Mouse (Mus musculus) thymus, postnatal 4 days (tissue): ENCODE measurements at regions not wholly inside any gene's neighbourhood (a gene's known extent, or its start where the extent isn't known, plus 50 kb on each side); places are given as distances from the start of the nearest gene placed in this dataset.

Experiments used
- DNase-seq: peaks from one replicate; pipeline ENCODE4 v3.0.0; 2021

DNA sequence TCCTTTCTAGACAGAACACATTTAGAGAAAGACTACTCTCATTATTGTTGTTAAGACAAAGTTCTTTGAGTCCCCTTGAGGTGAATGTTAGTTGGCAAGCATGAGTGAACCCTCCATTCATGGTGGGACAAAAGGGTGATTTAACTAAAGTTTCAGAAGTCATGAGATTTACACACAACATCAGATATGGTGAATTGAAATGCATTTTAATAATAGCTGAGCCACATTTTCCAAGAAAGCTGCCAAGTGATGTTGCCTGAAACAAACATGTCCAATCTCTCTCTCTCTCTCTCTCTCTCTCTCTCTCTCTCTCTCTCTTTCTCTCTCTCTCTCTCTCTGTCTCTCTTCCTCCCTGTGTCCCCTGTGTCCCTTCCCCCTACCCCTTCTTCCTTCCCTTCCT lies 303.7 kb downstream of the Pten start:
- no peak for DNase-seq

DNA sequence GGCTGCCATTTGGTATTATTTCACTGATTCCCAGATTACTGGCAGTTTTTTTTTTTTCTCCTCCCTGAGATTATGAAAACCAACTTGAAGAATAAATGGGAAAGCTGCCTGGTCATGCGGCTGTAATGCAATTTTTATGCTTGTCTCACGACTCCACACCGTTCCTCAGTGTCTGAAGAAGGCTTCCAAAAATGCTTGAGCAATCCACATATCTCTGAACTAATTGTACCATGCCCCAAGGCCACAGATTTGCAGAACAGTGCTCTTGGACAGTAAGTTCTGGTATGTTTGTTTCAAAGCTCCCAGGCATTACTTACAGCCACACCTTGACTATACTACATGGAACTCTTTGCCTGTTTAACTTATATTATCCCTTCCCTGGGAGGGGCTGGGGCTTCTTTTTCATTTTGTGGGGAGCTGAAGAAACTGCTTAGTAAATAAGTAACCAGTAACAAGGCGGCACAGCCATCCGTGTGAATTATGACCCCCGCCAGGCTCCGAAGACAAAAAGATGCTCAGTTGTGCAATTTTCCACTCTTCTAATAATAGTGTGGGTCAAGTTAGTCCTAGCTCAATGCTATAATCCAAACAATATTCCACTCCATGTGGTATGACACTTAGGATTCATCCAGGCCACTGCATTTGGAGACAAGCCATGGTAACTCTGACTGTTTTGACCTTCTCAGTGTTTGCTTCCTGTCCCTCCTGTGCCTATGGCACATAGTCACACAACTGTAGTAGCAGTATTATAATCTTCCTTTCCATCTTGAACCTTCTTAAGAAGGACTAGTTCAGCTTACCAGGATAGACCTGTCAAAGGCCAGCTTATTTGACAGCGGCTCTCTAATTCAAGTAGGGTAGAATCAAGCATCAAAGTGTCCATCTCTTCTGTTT lies 305.1 kb downstream of the Pten start:
- no peak for DNase-seq

DNA sequence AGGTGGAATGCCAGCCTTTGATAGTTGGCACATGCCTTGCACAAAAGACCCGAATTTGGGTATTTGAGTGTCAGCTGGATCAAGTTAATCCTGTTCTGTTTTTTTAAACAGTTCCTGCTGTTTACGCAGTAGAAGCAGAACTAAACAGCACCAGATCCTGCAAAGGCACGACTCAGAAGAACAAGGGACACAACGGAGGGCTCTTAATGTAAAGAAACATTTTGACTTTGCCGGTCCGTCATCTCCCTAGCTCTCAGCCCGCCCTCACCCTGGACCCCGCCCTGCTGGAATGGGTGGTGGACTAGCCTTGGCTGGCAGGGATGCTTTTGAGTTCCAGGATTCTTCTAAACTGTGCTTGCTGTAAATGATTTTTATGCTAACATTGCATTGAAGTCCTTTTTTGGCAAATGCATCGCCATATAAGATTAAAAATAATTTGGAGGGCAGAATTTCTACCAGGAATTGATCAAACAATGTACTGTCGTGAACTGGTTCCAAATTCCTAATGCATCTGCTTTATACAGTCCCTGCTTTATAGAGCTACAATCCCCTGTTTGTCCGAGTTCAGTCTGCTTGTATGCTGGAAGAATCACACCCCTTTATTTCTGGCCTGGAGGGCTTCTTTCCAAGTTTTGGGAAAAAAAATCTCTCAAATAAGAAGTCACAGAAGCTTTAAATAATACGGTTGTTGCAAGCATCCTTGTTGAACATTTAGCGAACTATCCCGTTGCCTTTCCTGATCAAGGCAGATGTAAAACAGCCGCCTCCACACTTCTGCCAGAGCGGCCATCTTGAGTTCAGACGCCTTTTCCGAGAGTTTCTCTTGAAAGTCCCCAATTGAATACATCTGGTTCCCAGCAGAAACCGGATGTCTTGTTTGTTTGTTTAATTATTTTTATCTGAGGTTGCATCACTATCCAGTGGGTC lies 308.2 kb downstream of the Pten start:
- no peak for DNase-seq

DNA sequence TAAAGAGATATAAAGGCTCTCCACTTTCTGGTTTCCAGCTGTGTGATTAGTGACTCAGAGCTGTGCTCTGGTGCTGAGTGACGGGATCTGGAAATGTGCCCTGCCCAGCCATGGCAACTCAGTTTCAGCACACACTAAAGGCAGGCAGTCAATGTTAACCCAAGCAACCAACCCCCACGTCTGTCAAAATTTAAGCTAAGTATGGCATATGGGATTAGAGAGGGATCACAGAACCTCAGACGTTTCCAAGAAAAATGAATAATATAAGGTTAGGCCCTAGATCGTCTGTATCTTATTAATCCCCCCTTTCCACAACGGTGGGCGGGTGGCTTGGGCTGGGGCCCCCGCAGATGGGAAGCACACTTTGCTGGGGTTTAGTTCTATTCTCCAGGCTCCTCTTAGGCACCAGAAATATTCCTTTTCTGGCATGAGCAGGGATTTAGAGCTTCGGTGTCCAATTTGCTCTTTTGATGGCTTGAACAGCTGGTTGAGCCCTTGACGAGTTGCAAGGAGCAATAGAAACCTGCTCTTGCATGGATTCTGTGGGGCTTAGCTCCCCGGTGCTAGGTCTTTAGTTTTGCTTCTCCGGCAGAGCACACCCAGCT lies 311.2 kb downstream of the Pten start:
- DNase-seq, result no peak

DNA sequence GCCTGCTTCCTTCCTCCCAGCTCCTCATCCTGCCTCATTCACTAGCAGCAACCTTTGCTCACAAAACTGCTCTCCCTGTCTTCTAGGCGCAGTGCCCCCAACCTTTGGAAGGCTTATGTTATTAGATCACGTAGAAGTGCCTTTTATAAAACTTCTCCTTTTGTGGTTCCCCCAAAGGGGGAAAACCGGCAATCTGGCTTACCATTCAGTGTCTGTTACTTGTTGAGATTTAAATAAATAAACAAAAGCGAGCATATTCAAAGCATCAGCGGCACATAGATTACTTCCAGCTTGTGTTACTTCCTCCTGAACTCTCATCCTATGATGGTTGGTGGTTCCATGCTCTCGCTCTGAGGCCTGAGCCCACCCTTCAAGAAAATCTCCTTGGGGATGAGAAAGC lies 312.5 kb downstream of the Pten start:
- no peak for DNase-seq

DNA sequence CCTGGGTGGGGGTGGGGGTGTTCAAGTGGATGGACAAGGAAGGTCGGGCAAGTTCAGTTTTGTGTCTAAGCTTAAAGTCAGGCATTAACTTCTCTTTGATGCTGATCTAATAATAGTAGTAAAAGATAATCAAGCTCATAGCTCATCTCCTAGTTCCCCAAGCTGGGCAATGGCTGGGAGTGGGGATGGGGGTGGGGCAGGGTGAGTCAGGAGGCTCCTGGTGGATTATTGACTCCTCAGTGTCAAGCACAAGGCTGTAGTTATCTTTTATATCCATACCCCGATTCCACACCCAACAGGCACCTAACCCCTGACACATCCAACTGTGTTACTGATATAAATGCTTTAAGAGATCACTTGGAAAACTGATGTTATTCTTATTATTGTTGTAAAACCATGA lies 315.0 kb downstream of the Pten start:
- no peak for DNase-seq

DNA sequence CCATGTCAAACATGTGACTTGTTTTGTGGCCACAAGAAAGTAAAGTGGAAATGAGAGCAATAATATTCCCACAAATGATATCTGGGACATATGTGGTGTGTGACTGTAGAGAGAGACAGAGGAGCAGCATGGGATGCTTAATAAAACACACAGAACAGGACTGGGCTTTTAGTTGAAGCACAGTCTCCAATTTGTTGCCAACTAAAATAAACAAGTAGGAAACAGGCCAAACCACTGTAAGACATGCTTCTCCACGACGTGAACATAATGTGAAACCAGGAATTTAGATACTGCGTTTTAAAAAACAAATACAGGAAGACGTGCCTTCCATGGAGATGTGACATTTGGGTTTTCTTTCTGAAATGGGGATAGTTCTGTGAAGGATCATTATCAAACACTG lies 317.2 kb downstream of the Rnls start:
- no peak for DNase-seq

DNA sequence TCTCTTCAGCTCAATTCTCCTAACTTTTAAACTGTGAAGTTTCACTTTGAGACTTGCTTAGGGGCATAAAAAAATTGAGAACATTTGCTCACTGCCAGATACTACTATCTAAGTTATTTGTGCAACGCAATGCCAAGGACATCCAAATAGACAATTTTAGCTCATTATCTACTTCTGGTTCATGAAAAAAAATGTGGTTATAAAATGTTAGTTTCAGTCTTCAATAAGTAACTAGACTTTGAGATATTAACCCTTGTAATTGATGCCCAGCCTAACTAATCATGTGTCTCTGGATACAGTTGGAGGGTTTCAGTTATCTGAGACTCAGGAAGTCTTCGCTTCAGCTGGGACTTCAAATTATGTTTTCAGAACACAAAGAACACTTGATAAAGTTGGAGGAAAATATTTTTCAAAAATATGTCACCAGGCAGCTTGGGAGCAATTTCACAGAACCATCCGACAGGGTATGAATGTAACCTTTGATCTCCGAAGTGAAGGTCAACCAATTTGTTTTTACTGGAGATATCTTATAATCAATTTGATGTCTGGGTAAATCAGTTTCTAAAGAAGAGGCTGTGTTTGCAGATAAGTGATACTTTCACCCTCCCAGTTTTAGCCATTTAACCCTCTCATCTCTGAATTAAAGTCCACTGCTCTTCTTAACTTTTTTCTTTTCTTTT lies 313.3 kb downstream of the Rnls start:
- DNase-seq, result no peak

DNA sequence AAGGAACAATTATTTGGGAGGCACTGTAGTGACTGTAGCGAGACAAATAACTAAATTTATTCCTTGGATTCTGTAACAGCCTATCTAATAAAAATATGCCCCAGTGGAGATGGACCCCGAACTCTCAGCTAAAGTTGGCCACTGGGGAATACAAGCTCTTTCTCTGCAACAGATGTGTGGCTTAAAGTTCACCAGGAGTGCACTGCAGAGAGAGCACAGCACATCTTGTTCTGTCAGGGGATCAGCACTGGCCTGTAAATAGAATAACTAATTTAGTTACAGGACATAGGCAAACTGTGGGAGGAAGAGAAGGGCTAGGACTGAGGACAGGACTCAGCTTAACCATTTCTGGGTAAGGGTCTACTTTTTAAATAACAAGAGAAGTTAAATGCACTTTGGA lies 312.1 kb downstream of the Rnls start:
- DNase-seq, result no peak

DNA sequence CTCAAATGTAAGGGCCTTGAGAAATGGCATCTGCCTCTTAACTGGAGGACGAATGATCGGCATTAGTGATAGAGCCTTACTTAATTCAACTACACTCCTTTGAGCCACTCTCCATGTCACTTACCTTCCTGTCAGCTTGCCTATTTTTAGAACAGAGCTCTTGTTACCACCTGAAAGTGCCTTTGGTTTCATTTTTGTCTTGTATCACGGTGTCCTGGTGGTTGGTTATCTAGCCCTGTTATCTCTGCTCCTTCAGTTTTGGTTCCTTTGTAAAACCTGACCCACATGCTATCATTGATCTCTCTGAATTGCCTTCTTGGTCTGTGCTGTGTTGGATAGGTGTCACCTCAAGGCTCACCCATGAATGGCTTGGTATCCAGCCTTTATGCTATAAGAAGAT lies 310.6 kb downstream of the Rnls start:
- DNase-seq, result no peak

DNA sequence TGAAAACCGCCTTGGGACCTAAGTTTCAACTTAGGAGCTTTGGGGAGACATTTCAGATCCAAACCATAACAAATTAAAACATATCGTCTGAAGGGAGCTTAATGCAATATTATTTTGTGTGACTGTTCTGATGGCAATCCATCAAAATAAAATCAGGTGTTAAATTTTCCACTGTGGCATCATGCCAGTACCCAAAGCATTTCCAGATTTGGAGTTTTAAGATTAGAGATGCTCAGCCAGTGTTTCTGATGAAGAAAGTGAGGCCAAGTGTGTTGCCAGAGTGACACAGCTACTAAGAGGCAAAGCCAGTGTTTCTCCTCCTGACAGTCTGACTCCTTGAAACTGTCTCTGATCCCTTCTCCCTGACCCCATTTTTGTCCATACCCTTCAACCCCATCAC lies 308.7 kb downstream of the Rnls start:
- no peak for DNase-seq

DNA sequence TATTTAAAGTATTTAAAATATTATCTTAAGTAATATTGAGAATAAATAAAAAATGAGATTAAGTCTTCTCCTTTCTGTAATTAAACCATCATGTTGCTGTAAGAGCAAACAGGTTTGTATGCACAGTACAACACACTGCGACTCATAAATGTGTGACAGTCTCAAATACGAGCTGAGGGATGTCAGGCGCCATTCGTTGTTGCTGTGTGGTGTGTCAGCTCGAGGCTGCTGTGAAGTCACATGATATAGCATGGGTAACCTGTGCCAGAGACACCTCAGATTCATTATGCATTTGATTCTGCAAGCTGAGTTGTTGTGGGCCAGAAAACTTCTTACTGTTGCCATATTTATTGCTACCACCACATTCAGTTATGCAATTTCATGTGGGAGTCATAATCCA lies 307.4 kb downstream of the Rnls start:
- no peak for DNase-seq
